Mouse (Mus musculus) cerebellum, adult 2 months (tissue): ENCODE measurements at regions not wholly inside any gene's neighbourhood (a gene's known extent, or its start where the extent isn't known, plus 50 kb on each side); places are given as distances from the start of the nearest gene placed in this dataset.

ENCODE experiments used
- CTCF ChIP-seq: fragments of 200-500 bp; IDR thresholded peaks from 2 replicates; pipeline ENCODE4 v1.5.1; 2011; ENCODE audit warnings: low read depth, mild to moderate bottlenecking, control low read depth, low read length, moderate library complexity, borderline replicate concordance; ENCODE audit not compliant: insufficient read depth
- POLR2A ChIP-seq: fragments of 200-500 bp; IDR thresholded peaks from 2 replicates; pipeline ENCODE4 v1.6.1; 2011; ENCODE audit warnings: low read length, control low read depth, borderline replicate concordance; ENCODE audit not compliant: insufficient read depth

GRCm38 (mm10) chr4:56528571-56528970 lies 211.3 kb upstream of the Gm26657 start:
- TF ChIP-seq CTCF = no peak
- no peak for TF ChIP-seq POLR2A
